Mouse (Mus musculus): ENCODE data around the gene Aldh3a1. TPM values are rescaled to one million over a fixed set of nuclear protein-coding genes. Genes with fewer than 3 reads are reported as not detected.
A peak's percentile ranks its signal among the peaks of the same experiment; 100 is the strongest.

Aldh3a1 gene
- polyA plus RNA-seq, 1 experiment: 0.69 TPM

GRCm38 (mm10) chr11:61262516-61262915 lies 55.2 kb downstream of the Aldh3a1 start:
- no peak overlapping the region for H3K27ac ChIP-seq (ENCODE audit: insufficient read depth, low read length)
- no peak for DNase-seq (ENCODE audit: low read depth in 1 of 2, low spot score in 2 of 2)
- H3K4me3 ChIP-seq (ENCODE audit: extremely low read depth, insufficient read depth, insufficient read length): no peak overlapping the region
- 96% methylated on average over 14 of the region's 14 CpGs for WGBS
- no peaks in the 10 kb centered on the region for H3K4me1 ChIP-seq (ENCODE audit: control insufficient read depth, insufficient read depth, insufficient read length)
- TF ChIP-seq POLR2A (IDR thresholded peaks at IDR 0.05; ENCODE audit: low read depth, low read length) (no peak), CTCF (IDR thresholded peaks at IDR 0.05; ENCODE audit: extremely low read depth, insufficient read depth, insufficient read length, insufficient replicate concordance) (no peak)
- no peaks in the 10 kb centered on the region for H3K27me3 ChIP-seq (ENCODE audit: control insufficient read depth, insufficient read depth, low read length)
- peaks cover 35% of the 10 kb centered on the region for H3K36me3 ChIP-seq (ENCODE audit: control insufficient read depth, insufficient read depth, low read length)

GRCm38 (mm10) chr11:61263841-61264240 lies 56.5 kb downstream of the Aldh3a1 start:
- Histone ChIP-seq H3K36me3 (ENCODE audit: control insufficient read depth, insufficient read depth, low read length) (peaks cover 25% of the 10 kb centered on the region), H3K27ac (ENCODE audit: insufficient read depth, low read length) (no peak overlapping the region), H3K4me3 (ENCODE audit: extremely low read depth, insufficient read depth, insufficient read length) (no peak overlapping the region), H3K4me1 (ENCODE audit: control insufficient read depth, insufficient read depth, insufficient read length) (no peaks in the 10 kb centered on the region), H3K27me3 (ENCODE audit: control insufficient read depth, insufficient read depth, low read length) (no peaks in the 10 kb centered on the region)
- 84% methylated on average over 1 of the region's 1 CpGs for WGBS
- no peak for DNase-seq (ENCODE audit: low read depth in 1 of 2, low spot score in 2 of 2)
- no peak for TF ChIP-seq CTCF (IDR thresholded peaks at IDR 0.05; ENCODE audit: extremely low read depth, insufficient read depth, insufficient read length, insufficient replicate concordance)

- H3K36me3 ChIP-seq (ENCODE audit: control insufficient read depth, insufficient read depth, low read length): peaks cover 18% of the 10 kb centered on the region
- TF ChIP-seq POLR2A (IDR thresholded peaks at IDR 0.05; ENCODE audit: low read depth, low read length): peak; percentile 98
- TF ChIP-seq CTCF (IDR thresholded peaks at IDR 0.05; ENCODE audit: extremely low read depth, insufficient read depth, insufficient read length, insufficient replicate concordance): no peak
- peak within 1 kb of the TSS; percentile 93 for H3K4me3 ChIP-seq (ENCODE audit: extremely low read depth, insufficient read depth, insufficient read length)
- H3K4me1 ChIP-seq (ENCODE audit: control insufficient read depth, insufficient read depth, insufficient read length): no peaks in the 10 kb centered on the region
- peak; percentile 92 to 96 for DNase-seq (ENCODE audit: low read depth in 1 of 2, low spot score in 2 of 2)
- H3K27ac ChIP-seq (ENCODE audit: insufficient read depth, low read length): peak within 1 kb of the TSS; percentile 96
- no peaks in the 10 kb centered on the region for H3K27me3 ChIP-seq (ENCODE audit: control insufficient read depth, insufficient read depth, low read length)
- WGBS: under 1% methylated on average over 58 of the region's 58 CpGs
Observed at GRCm38 (mm10) chr11:61266551-61267533, 59.5 kb downstream of the Aldh3a1 start, which contains the start of gene Aldh3a2. Gene Aldh3a2, minus strand, starts transcription at chr11:61267464.

Other genes starting within 250 kb of the Aldh3a1 start
- gene Kcnj12, start 185.0 kb upstream of the Aldh3a1 start, polyA plus RNA-seq (2012; rRNA removed): 0.06 TPM in 2 replicates
- 221 and 304 TPM in 2 replicates for gene Tnfrsf13b, start 80.8 kb upstream of the Aldh3a1 start, polyA plus RNA-seq (2012; rRNA removed)
- 17.5 and 22.2 TPM in 2 replicates for gene Usp22, start 32.5 kb upstream of the Aldh3a1 start, polyA plus RNA-seq (2012; rRNA removed)
- 27.3 and 32.1 TPM in 2 replicates for gene Aldh3a2, start 59.9 kb downstream of the Aldh3a1 start, polyA plus RNA-seq (2012; rRNA removed)
- not detected in 2 replicates for gene Slc47a2, start 135.3 kb downstream of the Aldh3a1 start, polyA plus RNA-seq (2012; rRNA removed)
- 0.09 TPM in 1 of 2 replicates, not detected in the other for gene Slc47a1, start 170.8 kb downstream of the Aldh3a1 start, polyA plus RNA-seq (2012; rRNA removed)
- not detected in 2 replicates for gene Rnf112, start 246.6 kb downstream of the Aldh3a1 start, polyA plus RNA-seq (2012; rRNA removed)